Mouse (Mus musculus) retina, postnatal 1 day (tissue): ENCODE data around the gene Gm9837.

Experiments
- DNase-seq: peaks from one replicate; pipeline ENCODE4 v3.0.0-alpha.2; 2012

The Gm9837 gene

DNA sequence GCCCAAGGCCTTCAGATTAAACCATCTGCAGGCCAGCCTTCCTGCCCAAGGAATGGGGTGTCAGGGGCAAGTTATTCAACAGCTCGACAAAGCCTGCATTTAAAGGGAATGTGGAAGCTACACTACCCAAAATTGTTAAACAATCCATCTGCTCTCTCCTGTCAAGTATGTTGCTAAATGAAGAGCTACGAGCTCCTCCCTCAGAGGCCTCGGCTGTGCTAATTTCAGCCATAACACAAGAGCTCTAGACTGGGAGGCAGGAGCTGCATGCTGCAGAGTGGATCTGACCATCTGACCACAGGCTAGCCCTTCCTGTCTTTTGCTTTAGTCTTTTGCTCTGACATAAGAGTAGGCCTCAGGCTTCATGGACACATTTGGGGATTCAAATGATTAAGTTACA lies 45.0 kb downstream of the Gm9837 start:
- no peak for DNase-seq

GRCm38 (mm10) chr11:53424826-53425225 lies 45.5 kb downstream of the Gm9837 start:
- no peak for DNase-seq

GRCm38 (mm10) chr11:53423036-53423435 lies 47.2 kb downstream of the Gm9837 start, which contains the start of gene Leap2:
Gene Leap2 (minus strand): TSS chr11:53423170.
- no peak for DNase-seq
